Mouse (Mus musculus): ENCODE measurements around the gene Npy. TPM values are rescaled to one million over a fixed set of nuclear protein-coding genes. Genes with fewer than 3 reads are reported as not detected.
A peak's percentile ranks its signal among the peaks of the same experiment; 100 is the strongest.

Gene Npy
- 0.44 TPM in 1 of 2 replicates, not detected in the other for polyA plus RNA-seq (2015; fragmentation: Nextera tagmentation; extraction: Ambion mirVana)

- peak within 1 kb of the TSS; percentile 24 for H3K4me2 ChIP-seq (ENCODE audit: low read depth, low read length)
- H3K27ac ChIP-seq (ENCODE audit: low read length) = no peak within 1 kb of the TSS
- WGBS (ENCODE audit: insufficient replicate concordance) = 1% methylated on average over 64 of the region's 66 CpGs
- H3K4me1 ChIP-seq (ENCODE audit: control insufficient read depth, low read depth, low read length) = no peaks in the 10 kb centered on the region
- H3K36me3 ChIP-seq (ENCODE audit: control insufficient read depth, insufficient read depth) = no peaks in the 10 kb centered on the region
- H3K9me3 ChIP-seq (replicated peaks; ENCODE audit: control insufficient read depth, low read length) = no peaks in the 10 kb centered on the region
- H3K9ac ChIP-seq (ENCODE audit: low read depth, low read length) = no peak within 1 kb of the TSS
- H3K4me3 ChIP-seq (ENCODE audit: low read depth, low read length) = peak within 1 kb of the TSS; percentile 38
- no peak for ATAC-seq (ENCODE audit: low read depth)
- peaks cover 37% of the 10 kb centered on the region for H3K27me3 ChIP-seq (ENCODE audit: control insufficient read depth, insufficient read depth, low read depth, low read length)
Observed at GRCm38 (mm10) chr6:49821961-49822870, at the start of gene Npy. Gene Npy, plus strand, starts transcription at chr6:49822710.

- Histone ChIP-seq H3K9ac (ENCODE audit: low read depth, low read length) (no peak overlapping the region), H3K27me3 (ENCODE audit: control insufficient read depth, insufficient read depth, low read depth, low read length) (no peaks in the 10 kb centered on the region), H3K27ac (ENCODE audit: low read length) (no peak overlapping the region), H3K4me2 (ENCODE audit: low read depth, low read length) (no peak overlapping the region), H3K4me3 (ENCODE audit: low read depth, low read length) (no peak overlapping the region), H3K4me1 (ENCODE audit: control insufficient read depth, low read depth, low read length) (no peaks in the 10 kb centered on the region), H3K9me3 (replicated peaks; ENCODE audit: control insufficient read depth, low read length) (no peaks in the 10 kb centered on the region), H3K36me3 (ENCODE audit: control insufficient read depth, insufficient read depth) (no peaks in the 10 kb centered on the region)
- ATAC-seq (ENCODE audit: low read depth) = no peak
- 56% methylated on average over 8 of the region's 8 CpGs for WGBS (ENCODE audit: insufficient replicate concordance)
Observed at GRCm38 (mm10) chr6:49775006-49775405, 47.5 kb upstream of the Npy start.

GRCm38 (mm10) chr6:49778109-49778508 is 44.4 kb upstream of the Npy start:
- Histone ChIP-seq H3K9ac (ENCODE audit: low read depth, low read length) (no peak overlapping the region), H3K27ac (ENCODE audit: low read length) (no peak overlapping the region), H3K4me3 (ENCODE audit: low read depth, low read length) (no peak overlapping the region), H3K4me2 (ENCODE audit: low read depth, low read length) (no peak overlapping the region), H3K4me1 (ENCODE audit: control insufficient read depth, low read depth, low read length) (no peaks in the 10 kb centered on the region), H3K27me3 (ENCODE audit: control insufficient read depth, insufficient read depth, low read depth, low read length) (no peaks in the 10 kb centered on the region), H3K36me3 (ENCODE audit: control insufficient read depth, insufficient read depth) (no peaks in the 10 kb centered on the region), H3K9me3 (replicated peaks; ENCODE audit: control insufficient read depth, low read length) (no peaks in the 10 kb centered on the region)
- no peak for ATAC-seq (ENCODE audit: low read depth)
- 28% methylated on average over 13 of the region's 13 CpGs for WGBS (ENCODE audit: insufficient replicate concordance)

GRCm38 (mm10) chr6:49778729-49779128 is 43.8 kb upstream of the Npy start:
- H3K9ac ChIP-seq (ENCODE audit: low read depth, low read length) = no peak overlapping the region
- H3K4me1 ChIP-seq (ENCODE audit: control insufficient read depth, low read depth, low read length) = no peaks in the 10 kb centered on the region
- H3K27ac ChIP-seq (ENCODE audit: low read length) = no peak overlapping the region
- no peaks in the 10 kb centered on the region for H3K36me3 ChIP-seq (ENCODE audit: control insufficient read depth, insufficient read depth)
- H3K4me2 ChIP-seq (ENCODE audit: low read depth, low read length) = no peak overlapping the region
- ATAC-seq (ENCODE audit: low read depth) = no peak
- no peak overlapping the region for H3K4me3 ChIP-seq (ENCODE audit: low read depth, low read length)
- WGBS (ENCODE audit: insufficient replicate concordance) = 84% methylated on average over 9 of the region's 9 CpGs
- no peaks in the 10 kb centered on the region for H3K9me3 ChIP-seq (replicated peaks; ENCODE audit: control insufficient read depth, low read length)
- no peaks in the 10 kb centered on the region for H3K27me3 ChIP-seq (ENCODE audit: control insufficient read depth, insufficient read depth, low read depth, low read length)

GRCm38 (mm10) chr6:49779606-49780005 is 42.9 kb upstream of the Npy start:
- 44% methylated on average over 7 of the region's 7 CpGs for WGBS (ENCODE audit: insufficient replicate concordance)
- no peaks in the 10 kb centered on the region for H3K9me3 ChIP-seq (replicated peaks; ENCODE audit: control insufficient read depth, low read length)
- ATAC-seq (ENCODE audit: low read depth) = no peak

GRCm38 (mm10) chr6:49780846-49781400 is 41.6 kb upstream of the Npy start:
- Histone ChIP-seq H3K9ac (ENCODE audit: low read depth, low read length) (no peak overlapping the region), H3K4me1 (ENCODE audit: control insufficient read depth, low read depth, low read length) (no peaks in the 10 kb centered on the region), H3K36me3 (ENCODE audit: control insufficient read depth, insufficient read depth) (no peaks in the 10 kb centered on the region), H3K9me3 (replicated peaks; ENCODE audit: control insufficient read depth, low read length) (no peaks in the 10 kb centered on the region), H3K4me2 (ENCODE audit: low read depth, low read length) (no peak overlapping the region), H3K27me3 (ENCODE audit: control insufficient read depth, insufficient read depth, low read depth, low read length) (no peaks in the 10 kb centered on the region), H3K4me3 (ENCODE audit: low read depth, low read length) (no peak overlapping the region), H3K27ac (ENCODE audit: low read length) (no peak overlapping the region)
- no peak for ATAC-seq (ENCODE audit: low read depth)
- WGBS (ENCODE audit: insufficient replicate concordance) = 52% methylated on average over 9 of the region's 9 CpGs

More at GRCm38 (mm10) chr6:49779606-49780005, 42.9 kb upstream of the Npy start:
- Histone ChIP-seq H3K9ac (ENCODE audit: low read depth, low read length) (no peak overlapping the region), H3K27ac (ENCODE audit: low read length) (no peak overlapping the region), H3K27me3 (ENCODE audit: control insufficient read depth, insufficient read depth, low read depth, low read length) (no peaks in the 10 kb centered on the region), H3K4me2 (ENCODE audit: low read depth, low read length) (no peak overlapping the region), H3K4me1 (ENCODE audit: control insufficient read depth, low read depth, low read length) (no peaks in the 10 kb centered on the region), H3K4me3 (ENCODE audit: low read depth, low read length) (no peak overlapping the region), H3K36me3 (ENCODE audit: control insufficient read depth, insufficient read depth) (no peaks in the 10 kb centered on the region)

- no peak overlapping the region for H3K4me3 ChIP-seq (ENCODE audit: low read depth, low read length)
- no peak overlapping the region for H3K27ac ChIP-seq (ENCODE audit: low read length)
- no peak for ATAC-seq (ENCODE audit: low read depth)
Observed at GRCm38 (mm10) chr6:49781852-49782251, 40.7 kb upstream of the Npy start.

GRCm38 (mm10) chr6:49782679-49783078 is 39.8 kb upstream of the Npy start:
- Histone ChIP-seq H3K4me3 (ENCODE audit: low read depth, low read length) (no peak overlapping the region), H3K4me1 (ENCODE audit: control insufficient read depth, low read depth, low read length) (no peaks in the 10 kb centered on the region), H3K9me3 (replicated peaks; ENCODE audit: control insufficient read depth, low read length) (no peaks in the 10 kb centered on the region), H3K27ac (ENCODE audit: low read length) (no peak overlapping the region), H3K36me3 (ENCODE audit: control insufficient read depth, insufficient read depth) (no peaks in the 10 kb centered on the region), H3K27me3 (ENCODE audit: control insufficient read depth, insufficient read depth, low read depth, low read length) (no peaks in the 10 kb centered on the region), H3K4me2 (ENCODE audit: low read depth, low read length) (no peak overlapping the region), H3K9ac (ENCODE audit: low read depth, low read length) (no peak overlapping the region)
- WGBS (ENCODE audit: insufficient replicate concordance) = 68% methylated on average over 7 of the region's 7 CpGs
- no peak for ATAC-seq (ENCODE audit: low read depth)

More at GRCm38 (mm10) chr6:49781852-49782251, 40.7 kb upstream of the Npy start:
- H3K4me2 ChIP-seq (ENCODE audit: low read depth, low read length) = no peak overlapping the region
- H3K9ac ChIP-seq (ENCODE audit: low read depth, low read length) = no peak overlapping the region
- H3K9me3 ChIP-seq (replicated peaks; ENCODE audit: control insufficient read depth, low read length) = no peaks in the 10 kb centered on the region
- H3K36me3 ChIP-seq (ENCODE audit: control insufficient read depth, insufficient read depth) = no peaks in the 10 kb centered on the region
- 34% methylated on average over 5 of the region's 5 CpGs for WGBS (ENCODE audit: insufficient replicate concordance)
- H3K4me1 ChIP-seq (ENCODE audit: control insufficient read depth, low read depth, low read length) = no peaks in the 10 kb centered on the region
- H3K27me3 ChIP-seq (ENCODE audit: control insufficient read depth, insufficient read depth, low read depth, low read length) = no peaks in the 10 kb centered on the region

- H3K4me2 ChIP-seq (ENCODE audit: low read depth, low read length) = no peak overlapping the region
- 50% methylated on average over 12 of the region's 12 CpGs for WGBS (ENCODE audit: insufficient replicate concordance)
- H3K9me3 ChIP-seq (replicated peaks; ENCODE audit: control insufficient read depth, low read length) = no peaks in the 10 kb centered on the region
- no peaks in the 10 kb centered on the region for H3K36me3 ChIP-seq (ENCODE audit: control insufficient read depth, insufficient read depth)
- no peak overlapping the region for H3K4me3 ChIP-seq (ENCODE audit: low read depth, low read length)
- no peak for ATAC-seq (ENCODE audit: low read depth)
- no peaks in the 10 kb centered on the region for H3K27me3 ChIP-seq (ENCODE audit: control insufficient read depth, insufficient read depth, low read depth, low read length)
- H3K4me1 ChIP-seq (ENCODE audit: control insufficient read depth, low read depth, low read length) = no peaks in the 10 kb centered on the region
- H3K27ac ChIP-seq (ENCODE audit: low read length) = no peak overlapping the region
- H3K9ac ChIP-seq (ENCODE audit: low read depth, low read length) = no peak overlapping the region
Observed at GRCm38 (mm10) chr6:49792524-49792923, 30.0 kb upstream of the Npy start.
